Mouse (Mus musculus) MEL (cell line): ENCODE measurements around the gene Prtn3. TPM values are rescaled to one million over a fixed set of nuclear protein-coding genes. Genes with fewer than 3 reads are reported as not detected.
A peak's percentile ranks its signal among the peaks of the same experiment; 100 is the strongest.

Experiments
- DNase-seq: peaks from one replicate; pipeline ENCODE4 v3.0.0; 2011; ENCODE audit warnings: low read depth, low spot score
- H3K27ac ChIP-seq: 2 replicates; pipeline ENCODE4 v1.5.1; 2012; ENCODE audit warnings: low read depth, mild to moderate bottlenecking, control low read depth, low read length, moderate library complexity; ENCODE audit not compliant: control insufficient read depth
- H3K27me3 ChIP-seq, 2 experiments: fragments of 150-350 bp in 1 of 2; sonication (generic) in 1 of 2; 2 replicates each; pipeline ENCODE4 v1.6.1; 2012; ENCODE audit warnings: low read length in 2 of 2, mild to moderate bottlenecking in 2 of 2, improper control_type of control experiment in 1 of 2, moderate library complexity in 1 of 2; ENCODE audit not compliant: insufficient read depth in 2 of 2, control insufficient read depth in 1 of 2
- H3K36me3 ChIP-seq, 2 experiments: 2 replicates each; pipeline ENCODE4 v1.6.1; 2012 to 2014; ENCODE audit warnings: low read length in 2 of 2, improper control_type of control experiment in 1 of 2, inconsistent platforms in 1 of 2, mild to moderate bottlenecking in 1 of 2; ENCODE audit not compliant: insufficient read depth in 2 of 2, control insufficient read depth in 1 of 2
- H3K4me1 ChIP-seq, 2 experiments: fragments of 150-350 bp in 1 of 2; sonication (generic) in 1 of 2; 2 replicates each; pipeline ENCODE4 v1.6.1; 2012; ENCODE audit warnings: low read length in 2 of 2, improper control_type of control experiment in 1 of 2, mild to moderate bottlenecking in 1 of 2; ENCODE audit not compliant: insufficient read depth in 2 of 2, control insufficient read depth in 1 of 2
- H3K4me3 ChIP-seq, 2 experiments: fragments of 150-350 bp in 1 of 2; sonication (generic) in 1 of 2; 2 replicates each; pipeline ENCODE4 v1.5.1; 2012; ENCODE audit warnings: low read depth in 2 of 2, low read length in 2 of 2, mild to moderate bottlenecking in 2 of 2, moderate library complexity in 2 of 2, control low read depth in 1 of 2, improper control_type of control experiment in 1 of 2; ENCODE audit not compliant: control insufficient read depth in 1 of 2, insufficient read depth in 1 of 2
- H3K79me2 ChIP-seq: 2 replicates; pipeline ENCODE4 v1.6.1; 2012; ENCODE audit warnings: mild to moderate bottlenecking, low read length, moderate library complexity; ENCODE audit not compliant: control insufficient read depth, poor library complexity, insufficient read depth
- H3K9ac ChIP-seq: 2 replicates; pipeline ENCODE4 v1.6.1; 2012; ENCODE audit warnings: low read depth, mild to moderate bottlenecking, control low read depth, low read length, moderate library complexity; ENCODE audit not compliant: control insufficient read depth, poor library complexity, severe bottlenecking
- H3K9me3 ChIP-seq: fragments of 150-350 bp; sonication (generic); replicated peaks from 2 replicates; pipeline ENCODE4 v1.6.1; 2012; ENCODE audit warnings: mild to moderate bottlenecking, low read length, improper control_type of control experiment, moderate library complexity; ENCODE audit not compliant: insufficient read depth
- BHLHE40 ChIP-seq: IDR thresholded peaks from 2 replicates; pipeline ENCODE4 v1.6.1; 2012; ENCODE audit warnings: low read depth, mild to moderate bottlenecking, inconsistent platforms, low read length, improper control_type of control experiment, borderline replicate concordance
- CHD1 ChIP-seq: IDR thresholded peaks from 2 replicates; pipeline ENCODE4 v1.6.1; 2012; ENCODE audit warnings: low read depth, mild to moderate bottlenecking, inconsistent platforms, low read length, improper control_type of control experiment
- CHD2 ChIP-seq: IDR thresholded peaks from 2 replicates; pipeline ENCODE4 v1.6.1; 2011; ENCODE audit warnings: low read length, improper control_type of control experiment
- CTCF ChIP-seq, 3 experiments: IDR thresholded peaks in 2 of 3; conservative IDR thresholded peaks in 1 of 3; 2 replicates each; pipeline ENCODE4 v1.5.1; 2011 to 2012; ENCODE audit warnings: low read length in 3 of 3, low read depth in 2 of 3, mild to moderate bottlenecking in 2 of 3, improper control_type of control experiment in 1 of 3, inconsistent platforms in 1 of 3, mixed read lengths in 1 of 3, moderate library complexity in 1 of 3; ENCODE audit not compliant: control insufficient read depth in 1 of 3, insufficient read depth in 1 of 3, poor library complexity in 1 of 3, severe bottlenecking in 1 of 3
- ELF1 ChIP-seq: IDR thresholded peaks from 2 replicates; pipeline ENCODE4 v1.6.1; 2014; ENCODE audit warnings: low read depth, mild to moderate bottlenecking, inconsistent platforms, low read length, improper control_type of control experiment, moderate library complexity
- GABPA ChIP-seq: IDR thresholded peaks from 2 replicates; pipeline ENCODE4 v1.6.1; 2012; ENCODE audit warnings: low read depth, mild to moderate bottlenecking, inconsistent platforms, low read length, improper control_type of control experiment, moderate library complexity
- GATA1 ChIP-seq: IDR thresholded peaks from 2 replicates; pipeline ENCODE4 v1.6.1; 2011; ENCODE audit warnings: low read depth, low read length, improper control_type of control experiment
- HCFC1 ChIP-seq: IDR thresholded peaks from 2 replicates; pipeline ENCODE4 v1.6.1; 2012; ENCODE audit warnings: low read depth, mild to moderate bottlenecking, inconsistent platforms, low read length, improper control_type of control experiment, moderate library complexity
- KAT2A ChIP-seq: conservative IDR thresholded peaks from 2 replicates; pipeline ENCODE4 v1.6.1; 2012; ENCODE audit warnings: low read depth, low read length, improper control_type of control experiment, inconsistent platforms
- MAFK ChIP-seq: IDR thresholded peaks from 2 replicates; pipeline ENCODE4 v1.6.1; 2011; ENCODE audit warnings: low read depth, mild to moderate bottlenecking, low read length, improper control_type of control experiment, borderline replicate concordance
- MAZ ChIP-seq: IDR thresholded peaks from 2 replicates; pipeline ENCODE4 v1.6.1; 2012; ENCODE audit warnings: low read depth, mild to moderate bottlenecking, inconsistent platforms, low read length, improper control_type of control experiment
- MXI1 ChIP-seq: IDR thresholded peaks from 2 replicates; pipeline ENCODE4 v1.6.1; 2011; ENCODE audit warnings: mild to moderate bottlenecking, low read depth, low read length, improper control_type of control experiment
- MYC ChIP-seq: IDR thresholded peaks from 2 replicates; pipeline ENCODE4 v1.6.1; 2011; ENCODE audit warnings: low read depth, mild to moderate bottlenecking, low read length, improper control_type of control experiment, moderate library complexity
- NELFE ChIP-seq: IDR thresholded peaks from 2 replicates; pipeline ENCODE4 v1.6.1; 2011; ENCODE audit warnings: low read depth, low read length, improper control_type of control experiment
- NRF1 ChIP-seq: IDR thresholded peaks from 2 replicates; pipeline ENCODE4 v1.6.1; 2014; ENCODE audit warnings: low read depth, mild to moderate bottlenecking, inconsistent platforms, low read length, improper control_type of control experiment, moderate library complexity; ENCODE audit not compliant: poor library complexity, insufficient read depth, severe bottlenecking
- POLR2A ChIP-seq, 2 experiments: IDR thresholded peaks; 2 replicates each; pipeline ENCODE4 v1.6.1; 2011 to 2012; ENCODE audit warnings: low read length in 2 of 2, mild to moderate bottlenecking in 2 of 2, control low read depth in 1 of 2, improper control_type of control experiment in 1 of 2, low read depth in 1 of 2, moderate library complexity in 1 of 2; ENCODE audit not compliant: control insufficient read depth in 1 of 2, insufficient read depth in 1 of 2, poor library complexity in 1 of 2
- POLR2AphosphoS2 ChIP-seq: IDR thresholded peaks from 2 replicates; pipeline ENCODE4 v1.6.1; 2011; ENCODE audit warnings: low read length, improper control_type of control experiment
- POLR2AphosphoS5 ChIP-seq: IDR thresholded peaks from 2 replicates; pipeline ENCODE4 v1.6.1; 2012; ENCODE audit warnings: low read depth, borderline replicate concordance, mild to moderate bottlenecking, inconsistent platforms, low read length, moderate library complexity, mixed read lengths
- RAD21 ChIP-seq: IDR thresholded peaks from 2 replicates; pipeline ENCODE4 v1.6.1; 2011; ENCODE audit warnings: mild to moderate bottlenecking, low read depth, low read length, improper control_type of control experiment
- RCOR1 ChIP-seq: IDR thresholded peaks from 2 replicates; pipeline ENCODE4 v1.6.1; 2012; ENCODE audit warnings: low read depth, mild to moderate bottlenecking, inconsistent platforms, low read length, improper control_type of control experiment
- SMC3 ChIP-seq: IDR thresholded peaks from 2 replicates; pipeline ENCODE4 v1.6.1; 2011; ENCODE audit warnings: low read depth, low read length, improper control_type of control experiment
- TBP ChIP-seq: IDR thresholded peaks from 2 replicates; pipeline ENCODE4 v1.8.0; 2011; ENCODE audit warnings: low read depth, low read length, improper control_type of control experiment
- TCF12 ChIP-seq: IDR thresholded peaks from 2 replicates; pipeline ENCODE4 v1.6.1; 2014; ENCODE audit warnings: low read depth, mild to moderate bottlenecking, inconsistent platforms, low read length, improper control_type of control experiment, moderate library complexity
- USF2 ChIP-seq, 2 experiments: IDR thresholded peaks; 2 replicates each; pipeline ENCODE4 v1.6.1; 2011 to 2012; ENCODE audit warnings: improper control_type of control experiment in 2 of 2, low read length in 2 of 2, borderline replicate concordance in 1 of 2, inconsistent platforms in 1 of 2, low read depth in 1 of 2, mild to moderate bottlenecking in 1 of 2; ENCODE audit not compliant: insufficient read depth in 1 of 2
- ZMIZ1 ChIP-seq: IDR thresholded peaks from 2 replicates; pipeline ENCODE4 v1.6.1; 2012; ENCODE audit warnings: low read depth, mild to moderate bottlenecking, inconsistent platforms, low read length, improper control_type of control experiment, moderate library complexity
- ZNF384 ChIP-seq: IDR thresholded peaks from 2 replicates; pipeline ENCODE4 v1.6.1; 2012; ENCODE audit warnings: low read depth, mild to moderate bottlenecking, inconsistent platforms, low read length, improper control_type of control experiment
- polyA plus RNA-seq, 2 experiments: library from polyadenylated mRNA; stranded (reverse) in 1 of 2; unstranded in 1 of 2; fragments of >175 nt in 1 of 2; fragments of >200 nt in 1 of 2; gene quantifications; 2 replicates each; pipeline versions ENCODE4 v1.2.1 to v1.2.4; 2012; ENCODE audit warnings: low replicate concordance in 2 of 2, low read depth in 1 of 2; ENCODE audit not compliant: insufficient read length in 2 of 2, insufficient read depth in 1 of 2, missing spikeins in 1 of 2
- total RNA-seq: library from RNA; depleted of rRNA; stranded (reverse); fragments of 300-350 nt; gene quantifications from 2 replicates; pipeline ENCODE4 v1.2.3, GENCODE M21; 2012

The Prtn3 gene
- total and polyA plus RNA-seq, 3 experiments, result 11.2 to 31.5 TPM; not detected in 1

DNA sequence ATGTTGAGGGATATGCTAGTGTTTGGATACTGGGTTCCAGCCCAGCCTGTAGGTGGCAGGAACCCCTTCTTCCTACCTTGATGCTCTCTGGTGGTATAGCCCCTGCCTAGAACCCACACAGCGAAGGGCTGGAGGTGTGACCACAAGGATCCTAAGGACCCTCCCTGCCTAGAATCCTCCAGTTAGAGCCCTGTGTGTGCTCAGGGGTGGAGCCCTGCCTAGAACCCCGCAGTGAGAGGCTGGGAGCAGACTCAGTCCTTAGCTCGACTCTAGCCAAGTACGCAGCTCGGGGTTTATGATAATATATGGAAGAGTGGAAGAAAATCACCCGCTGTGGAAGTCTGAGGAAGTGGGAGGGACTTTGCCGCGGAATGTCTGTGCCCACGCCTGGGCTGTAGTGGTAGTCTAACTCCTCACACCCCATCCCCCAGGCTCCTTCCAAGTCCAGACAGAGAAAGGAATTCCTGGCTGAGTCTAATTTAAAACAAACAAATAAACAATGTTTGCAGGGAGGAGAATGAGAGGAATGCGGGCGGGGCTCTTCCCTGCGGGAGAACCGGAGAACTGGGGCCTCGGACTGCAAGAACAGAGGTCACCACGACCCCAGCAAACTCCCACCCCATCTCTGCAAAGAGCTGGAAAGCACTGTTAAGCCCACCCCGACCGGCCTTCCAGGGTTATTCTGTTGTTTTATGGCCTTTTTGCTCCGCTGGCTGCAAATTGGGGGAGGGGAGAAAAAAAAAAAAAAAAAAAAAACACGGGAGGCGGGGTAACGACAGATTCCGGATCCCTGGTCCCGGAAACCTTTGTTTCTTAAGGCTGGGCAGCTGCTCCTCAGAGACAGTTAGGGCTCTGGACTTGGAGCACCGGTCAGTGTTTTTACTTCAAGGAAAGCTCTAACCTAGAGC lies 33.4 kb upstream of the Prtn3 start:
- Histone ChIP-seq H3K4me1 (peaks cover 0 to 3% of the 10 kb centered on the region in 2 experiments; a peak in 1 of 4 replicates), H3K4me3 (peak overlapping the region; percentile 49 to 80), H3K36me3 (no peaks in the 10 kb centered on the region; a peak in 1 of 4 replicates), H3K27ac (no peak overlapping the region), H3K9ac (peak overlapping the region; percentile 67), H3K79me2 (no peaks in the 10 kb centered on the region), H3K9me3 (no peaks in the 10 kb centered on the region), H3K27me3 (no peaks in the 10 kb centered on the region)
- TF ChIP-seq TCF12, result peak; percentile 62
- TF ChIP-seq TBP, result peak; percentile 81
- peak; percentile 86 for TF ChIP-seq ZMIZ1
- peak; percentile 69 for TF ChIP-seq NELFE
- no peak for TF ChIP-seq GABPA
- TF ChIP-seq CTCF (IDR thresholded peaks at IDR 0.05 in 2 of 3, conservative IDR thresholded peaks at IDR 0.05 in 1 of 3; ENCODE audit: control insufficient read depth in 1 of 3, insufficient read depth in 1 of 3, low read depth in 2 of 3, low read length in 3 of 3, poor library complexity in 1 of 3, severe bottlenecking in 1 of 3), result 0 out of 6 replicates have a peak, but pooled peaks of 1 of the 3 experiments have one; percentile 4
- TF ChIP-seq MAZ, result no peak; the same call in 1 of the 2 replicates
- TF ChIP-seq POLR2A (IDR thresholded peaks at IDR 0.05; ENCODE audit: control insufficient read depth in 1 of 2, insufficient read depth in 1 of 2, low read depth in 1 of 2, low read length in 2 of 2, poor library complexity in 1 of 2), result peak; percentile 41 to 70; a peak in 2 of 4 replicates
- TF ChIP-seq CHD1, result no peak
- no peak for TF ChIP-seq RCOR1
- TF ChIP-seq GATA1, result no peak
- TF ChIP-seq NRF1, result peak; percentile 40; the same call in 1 of the 2 replicates
- peak; percentile 42; the same call in 1 of the 2 replicates for TF ChIP-seq MXI1
- 0 out of 2 replicates have a peak, but pooled peaks have one; percentile 3 for TF ChIP-seq HCFC1
- peak; percentile 53; the same call in 1 of the 2 replicates for TF ChIP-seq POLR2AphosphoS2
- TF ChIP-seq ZNF384, result peak; percentile 97
- peak; percentile 84 for DNase-seq

DNA sequence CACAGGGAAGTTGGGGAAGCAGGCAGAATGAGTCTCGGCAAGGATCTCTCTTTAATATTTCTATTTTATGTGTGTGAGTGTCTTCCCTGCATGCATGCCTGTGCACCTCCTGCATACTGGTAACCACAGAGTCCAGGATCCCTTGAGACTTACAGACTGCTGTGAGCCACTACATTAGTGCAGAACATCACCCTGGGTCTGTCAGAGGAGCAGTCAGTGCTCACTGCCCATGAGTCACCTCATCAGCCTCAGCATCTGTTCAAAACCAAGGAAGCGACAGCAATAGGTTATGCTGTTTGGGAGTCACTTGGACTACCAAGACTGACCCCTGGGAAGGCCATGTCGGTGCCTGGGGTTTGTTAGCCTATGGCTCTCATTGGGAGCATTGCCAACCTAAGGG lies 32.0 kb upstream of the Prtn3 start:
- Histone ChIP-seq H3K4me1 (peaks cover 0 to 3% of the 10 kb centered on the region in 2 experiments; a peak in 1 of 4 replicates), H3K9me3 (no peaks in the 10 kb centered on the region), H3K27me3 (no peaks in the 10 kb centered on the region), H3K4me3 (no peak overlapping the region), H3K79me2 (no peaks in the 10 kb centered on the region), H3K9ac (no peak overlapping the region), H3K27ac (no peak overlapping the region), H3K36me3 (no peaks in the 10 kb centered on the region; a peak in 1 of 4 replicates)
- no peak for DNase-seq
- TF ChIP-seq NRF1 (no peak), CTCF (IDR thresholded peaks at IDR 0.05 in 2 of 3, conservative IDR thresholded peaks at IDR 0.05 in 1 of 3; ENCODE audit: control insufficient read depth in 1 of 3, insufficient read depth in 1 of 3, low read depth in 2 of 3, low read length in 3 of 3, poor library complexity in 1 of 3, severe bottlenecking in 1 of 3) (no peak), ELF1 (no peak), POLR2AphosphoS5 (no peak), BHLHE40 (no peak), MAFK (no peak), MAZ (no peak), CHD2 (no peak), POLR2A (IDR thresholded peaks at IDR 0.05; ENCODE audit: control insufficient read depth in 1 of 2, insufficient read depth in 1 of 2, low read depth in 1 of 2, low read length in 2 of 2, poor library complexity in 1 of 2) (no peak), RAD21 (no peak), KAT2A (no peak), MYC (no peak), GABPA (no peak), TBP (no peak), SMC3 (no peak), USF2 (IDR thresholded peaks at IDR 0.05; ENCODE audit: borderline replicate concordance in 1 of 2, insufficient read depth in 1 of 2, low read depth in 1 of 2, low read length in 2 of 2) (no peak)
